Comparison of ENCODE assay signal across 12 mouse cellular contexts in genomic region chr14:121884150-121884797, GRCm38 (mm10). TPM values are rescaled to one million over a fixed set of nuclear protein-coding genes. Genes with fewer than 3 reads are reported as not detected.
DNase-seq lines count a peak whose midpoint lies in the region; ATAC-seq lines count a peak whose summit lies in the region.
"Had no signal": no experiment of that assay in that cellular context is flagged by ENCODE, and none has a peak within 500 bp of the region (broad histone marks: within the 10 kb centered on the region; RNA-seq: fewer than 3 reads in every experiment).

No protein-coding gene starts in this region.

- no peak overlapping the region for H3K4me2 ChIP-seq in kidney, embryonic 15.5 days
- no peak overlapping the region for H3K4me2 ChIP-seq in intestine, embryonic 16.5 days (ENCODE audit: low read depth, low read length)
- H3K4me2 ChIP-seq: embryonic facial prominence, embryonic 15.5 days; limb, embryonic 15.5 days had no signal

- H3K9ac ChIP-seq in kidney, embryonic 15.5 days = no peak overlapping the region
- H3K9ac ChIP-seq in intestine, embryonic 16.5 days (ENCODE audit: low read depth, low read length) = no peak overlapping the region
- H3K9ac ChIP-seq: embryonic facial prominence, embryonic 15.5 days; limb, embryonic 15.5 days had no signal

- H3K4me3 ChIP-seq in kidney, embryonic 15.5 days (replicated peaks) = no peak overlapping the region
- H3K4me3 ChIP-seq in intestine, embryonic 16.5 days (ENCODE audit: low read length) = no peak overlapping the region
- H3K4me3 ChIP-seq in forebrain, embryonic 10.5 days = no peak overlapping the region
- H3K4me3 ChIP-seq: embryonic facial prominence, embryonic 15.5 days; left cerebral cortex, adult 2 months; limb, embryonic 15.5 days had no signal

- peaks cover 12% of the 10 kb centered on the region; the same call in 1 of the 2 replicates for H3K36me3 ChIP-seq in kidney, embryonic 15.5 days
- no peaks in the 10 kb centered on the region for H3K36me3 ChIP-seq in intestine, embryonic 16.5 days (ENCODE audit: control insufficient read depth, insufficient read depth, low read length)
- H3K36me3 ChIP-seq in forebrain, embryonic 10.5 days (replicated peaks) = peaks cover 41% of the 10 kb centered on the region

- H3K27me3 ChIP-seq in kidney, embryonic 15.5 days = no peaks in the 10 kb centered on the region
- no peaks in the 10 kb centered on the region for H3K27me3 ChIP-seq in intestine, embryonic 16.5 days (replicated peaks; ENCODE audit: control insufficient read depth, insufficient read depth, low read length)
- H3K27me3 ChIP-seq in forebrain, embryonic 10.5 days (ENCODE audit: poor library complexity, severe bottlenecking) = no peaks in the 10 kb centered on the region
- H3K27me3 ChIP-seq: embryonic facial prominence, embryonic 15.5 days; limb, embryonic 15.5 days had no signal

- no peak for ATAC-seq in kidney, embryonic 15.5 days (replicated peaks; ENCODE audit: low FRiP score)
- ATAC-seq in intestine, embryonic 16.5 days = peak; percentile 71
- ATAC-seq: forebrain, embryonic 16.5 days had no signal

- H3K27ac ChIP-seq in kidney, embryonic 15.5 days = no peak overlapping the region
- peak overlapping the region; percentile 67; the same call in 1 of the 2 replicates for H3K27ac ChIP-seq in intestine, embryonic 16.5 days (ENCODE audit: low read length)
- H3K27ac ChIP-seq in forebrain, embryonic 10.5 days = no peak overlapping the region
- H3K27ac ChIP-seq: embryonic facial prominence, embryonic 15.5 days; left cerebral cortex, adult 2 months; limb, embryonic 15.5 days had no signal

- WGBS in kidney, embryonic 15.5 days = 49% methylated on average over 6 of the region's 6 CpGs
- 36% methylated on average over 6 of the region's 6 CpGs for WGBS in intestine, embryonic 16.5 days
- 77% methylated on average over 6 of the region's 6 CpGs for WGBS in forebrain, embryonic 10.5 days

- H3K4me1 ChIP-seq in kidney, embryonic 15.5 days = peaks cover 34% of the 10 kb centered on the region
- peaks cover 43% of the 10 kb centered on the region for H3K4me1 ChIP-seq in intestine, embryonic 16.5 days (ENCODE audit: control insufficient read depth, insufficient read depth, low read length)
- peaks cover 18% of the 10 kb centered on the region for H3K4me1 ChIP-seq in forebrain, embryonic 10.5 days

- peak; percentile 18 for DNase-seq in adrenal gland, postnatal 25 days
- no peak for DNase-seq in adrenal gland, adult 8-10 months
- peak; percentile 41 for DNase-seq in kidney, adult 9 months
- DNase-seq in ovary, postnatal 14 days (ENCODE audit: low spot score) = peak; percentile 21
- no peak for DNase-seq in forebrain, embryonic 10.5 days (ENCODE audit: extremely low spot score, low spot score)
- no peak for DNase-seq in frontal cortex, postnatal 10 days (ENCODE audit: low spot score in 2 of 2)

- H3K9me3 ChIP-seq in kidney, embryonic 15.5 days (replicated peaks) = no peaks in the 10 kb centered on the region
- no peaks in the 10 kb centered on the region for H3K9me3 ChIP-seq in intestine, embryonic 16.5 days (ENCODE audit: control insufficient read depth, low read length)
- no peaks in the 10 kb centered on the region for H3K9me3 ChIP-seq in forebrain, embryonic 10.5 days
- H3K9me3 ChIP-seq: embryonic facial prominence, embryonic 15.5 days; limb, embryonic 15.5 days had no signal

RNA-seq across cellular contexts. Expression of gene Ubac2, which starts 5.9 kb away (rescaled TPM):
- total RNA-seq in adrenal gland, postnatal 25 days (2021) = 29.4 and 33.2 TPM in 2 replicates
- 10 to 100 TPM; 32.8 to 43.5 (median 39.2) TPM for total RNA-seq in adrenal gland, adult 8-10 months (2022)
- 66.7 and 68.6 TPM in 2 replicates for polyA plus RNA-seq in kidney, embryonic 15.5 days (2015; fragmentation: Nextera tagmentation; extraction: Ambion mirVana)
- polyA plus RNA-seq in intestine, embryonic 16.5 days (2015; fragmentation: Nextera tagmentation; extraction: Ambion mirVana) = 61.6 and 63.3 TPM in 2 replicates
- polyA plus RNA-seq in forebrain, embryonic 10.5 days (2016; fragmentation: Nextera tagmentation; extraction: Ambion mirVana) = 80.7 and 83.1 TPM in 2 replicates

RNA-seq across cellular contexts. Expression of gene Gpr18, which starts 31.3 kb away (rescaled TPM):
- 0.27 TPM in 1 of 2 replicates, not detected in the other for total RNA-seq in adrenal gland, postnatal 25 days (2021)
- total RNA-seq in adrenal gland, adult 8-10 months (2022) = under 1 TPM; 0.22 to 0.52 (median 0.45) TPM
- 0.30 and 0.39 TPM in 2 replicates for polyA plus RNA-seq in kidney, embryonic 15.5 days (2015; fragmentation: Nextera tagmentation; extraction: Ambion mirVana)
- 0.34 and 0.38 TPM in 2 replicates for polyA plus RNA-seq in intestine, embryonic 16.5 days (2015; fragmentation: Nextera tagmentation; extraction: Ambion mirVana)
- 0.23 and 0.55 TPM in 2 replicates for polyA plus RNA-seq in forebrain, embryonic 10.5 days (2016; fragmentation: Nextera tagmentation; extraction: Ambion mirVana)
- total RNA-seq: left cerebral cortex, adult 2 months had no signal

Comparison
In these comparisons a context has a peak if more than half of its experiments do, and no peak if none do; other contexts are left out.
1. DNase-seq: peak in adrenal gland, postnatal 25 days (single experiment), kidney, adult 9 months (single experiment) and ovary, postnatal 14 days (single experiment); none in adrenal gland, adult 8-10 months (single experiment), forebrain, embryonic 10.5 days (single experiment) and frontal cortex, postnatal 10 days (0 of 2).